Mouse (Mus musculus): ENCODE data around the gene Ift22.

- TF ChIP-seq CTCF (conservative IDR thresholded peaks at IDR 0.05; ENCODE audit: low read length): no peak
- TF ChIP-seq NANOG (IDR thresholded peaks at IDR 0.05; ENCODE audit: borderline replicate concordance, low read length): no peak
- no peak for TF ChIP-seq POU5F1 (IDR thresholded peaks at IDR 0.05; ENCODE audit: borderline replicate concordance, low read length)
Measured at GRCm38 (mm10) chr5:136861191-136861940, 46.6 kb upstream of the Ift22 start.

All from E14TG2a.4 (cell line).